Mouse (Mus musculus): ENCODE measurements around the gene Chn2.
A peak's percentile ranks its signal among the peaks of the same experiment; 100 is the strongest.

Chn2 gene

DNA sequence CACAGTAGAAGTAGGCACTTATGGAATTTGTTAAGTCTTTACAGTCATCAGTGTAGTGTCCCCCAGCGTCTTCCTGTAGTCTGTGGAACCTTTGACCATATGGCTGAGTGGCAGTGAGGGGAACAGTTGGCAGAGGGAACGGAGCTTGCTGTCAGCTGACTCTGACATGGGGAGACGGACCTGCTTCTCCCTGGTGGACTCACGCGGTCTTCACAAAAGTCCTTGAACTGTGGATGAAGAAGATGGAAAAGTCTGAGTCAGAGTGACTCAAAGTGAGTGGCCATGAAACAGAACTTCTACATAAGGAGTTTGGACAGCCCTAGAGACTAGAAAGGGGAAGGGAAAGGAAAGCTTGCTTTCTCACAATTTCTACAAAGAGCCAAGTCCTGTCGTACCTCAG lies 36.1 kb downstream of the Chn2 start:
- no peak for DNase-seq (ENCODE audit: low spot score in 2 of 2)

DNA sequence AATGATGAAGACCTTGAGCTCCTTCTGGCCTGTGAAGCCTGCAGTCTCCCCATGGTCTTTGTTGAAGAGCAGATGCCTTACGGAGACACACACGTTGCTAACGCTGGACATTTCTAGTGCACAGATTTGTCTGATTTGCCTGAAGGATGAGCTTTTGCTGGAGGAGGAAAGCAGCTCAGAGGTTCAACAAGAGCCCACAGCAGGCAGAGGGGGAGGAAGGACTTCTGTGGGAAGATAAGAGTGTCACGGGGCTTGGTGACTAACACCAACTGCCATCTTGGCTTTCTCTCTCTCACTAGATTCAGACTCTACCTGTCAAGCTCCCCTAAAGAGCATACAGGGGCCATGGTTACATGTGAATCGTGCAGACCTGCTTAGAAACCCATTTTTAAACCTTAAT lies 37.3 kb downstream of the Chn2 start:
- no peak for DNase-seq (ENCODE audit: low spot score in 2 of 2)

DNA sequence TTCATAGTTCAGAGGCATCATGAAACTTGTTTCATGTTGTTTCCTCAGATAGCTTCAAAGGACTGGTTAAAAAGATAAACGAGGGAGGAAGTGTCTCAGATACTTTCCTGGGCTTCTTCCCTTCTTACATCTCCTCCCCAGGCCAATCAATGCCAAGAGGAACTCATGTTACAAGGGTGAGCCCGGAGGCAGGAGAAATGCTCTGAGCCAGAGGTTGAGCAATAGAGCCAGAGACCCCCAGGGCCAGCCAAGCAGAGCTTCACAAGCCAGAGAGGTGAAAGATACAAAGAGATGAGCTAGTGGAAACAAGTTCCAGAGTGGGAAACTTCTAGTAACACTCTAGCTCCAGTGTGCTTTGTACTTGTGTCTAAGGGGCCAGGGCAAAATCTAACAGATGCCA lies 38.9 kb downstream of the Chn2 start:
- no peak for DNase-seq (ENCODE audit: low spot score in 2 of 2)

DNA sequence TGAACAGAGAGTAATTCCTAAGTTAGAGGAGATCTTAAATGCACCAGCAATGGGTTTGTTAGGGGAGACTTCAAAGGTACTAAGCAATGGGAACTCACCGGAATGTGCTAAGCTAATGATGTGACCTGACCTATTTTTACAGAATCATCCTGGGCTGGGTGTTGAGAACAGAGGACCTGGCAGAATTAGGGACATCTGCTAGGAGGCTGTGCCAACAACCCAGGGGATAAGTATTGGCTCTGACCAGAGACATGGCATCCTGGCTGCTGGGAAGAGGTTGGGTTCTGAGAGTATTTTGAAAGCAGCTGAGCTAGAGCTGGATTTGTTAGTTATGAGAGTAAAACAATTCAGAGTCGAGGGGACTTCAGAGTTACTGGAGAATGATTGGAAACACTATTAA lies 40.5 kb downstream of the Chn2 start:
- DNase-seq (ENCODE audit: low spot score in 2 of 2), result no peak

DNA sequence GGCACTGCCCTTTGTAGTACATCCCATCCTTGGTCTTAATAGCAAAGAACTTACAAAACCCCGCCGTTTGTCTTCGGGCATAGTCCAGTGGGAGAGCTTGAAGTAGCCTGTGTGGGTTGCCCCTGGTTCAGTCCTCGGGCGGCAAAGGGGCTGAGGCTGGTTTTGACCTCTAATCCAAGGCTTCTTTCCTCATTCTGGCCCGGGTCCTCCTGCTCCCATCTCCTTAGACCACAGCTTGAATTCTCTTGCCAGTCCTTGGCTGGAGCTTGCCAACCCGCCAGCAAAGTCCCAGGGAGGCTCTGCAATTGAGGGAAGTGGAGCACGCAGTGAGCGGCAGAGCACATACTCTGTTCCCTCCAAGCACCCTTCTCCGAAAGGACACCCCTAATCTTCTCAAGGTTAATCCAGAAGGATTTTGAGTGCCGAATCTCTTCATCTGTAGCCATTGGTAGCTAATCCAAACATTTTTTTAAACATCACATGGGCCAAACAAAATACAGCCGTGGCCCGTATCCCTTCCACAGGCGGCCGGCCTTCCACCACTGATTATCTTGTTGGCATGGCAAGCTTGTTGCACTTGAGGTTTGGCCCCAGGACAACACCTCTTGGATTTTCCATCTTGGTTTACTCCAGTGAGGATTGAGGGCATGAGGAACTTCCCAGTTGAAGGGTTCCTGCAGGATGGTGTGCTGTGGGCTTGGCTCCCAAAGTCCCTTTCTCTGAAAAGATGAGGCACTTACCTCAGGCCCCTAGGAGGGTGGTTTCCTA lies 41.3 kb downstream of the Chn2 start:
- no peak for DNase-seq (ENCODE audit: low spot score in 2 of 2)

DNA sequence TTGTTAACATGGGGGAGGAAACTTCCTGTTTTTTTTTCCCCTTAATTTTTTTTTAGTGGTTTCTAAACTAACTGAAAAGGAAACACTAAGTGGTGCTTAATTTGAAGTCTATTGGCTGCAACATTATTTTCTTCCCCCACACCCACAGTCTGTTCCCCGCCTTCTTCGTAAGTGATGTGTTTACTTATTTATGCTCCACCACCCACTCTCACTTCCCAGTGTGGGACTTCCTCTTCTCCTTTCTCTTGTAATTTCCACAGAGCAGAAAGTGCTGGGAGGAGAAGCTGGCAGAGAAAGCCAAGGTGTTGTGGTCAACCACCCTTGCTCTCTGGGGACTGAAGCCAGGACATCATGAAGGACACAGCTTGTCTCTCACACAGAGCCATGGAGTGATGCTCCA lies 43.2 kb downstream of the Chn2 start:
- DNase-seq (ENCODE audit: low spot score in 2 of 2), result peak in 1 of 2 experiments; percentile 19

DNA sequence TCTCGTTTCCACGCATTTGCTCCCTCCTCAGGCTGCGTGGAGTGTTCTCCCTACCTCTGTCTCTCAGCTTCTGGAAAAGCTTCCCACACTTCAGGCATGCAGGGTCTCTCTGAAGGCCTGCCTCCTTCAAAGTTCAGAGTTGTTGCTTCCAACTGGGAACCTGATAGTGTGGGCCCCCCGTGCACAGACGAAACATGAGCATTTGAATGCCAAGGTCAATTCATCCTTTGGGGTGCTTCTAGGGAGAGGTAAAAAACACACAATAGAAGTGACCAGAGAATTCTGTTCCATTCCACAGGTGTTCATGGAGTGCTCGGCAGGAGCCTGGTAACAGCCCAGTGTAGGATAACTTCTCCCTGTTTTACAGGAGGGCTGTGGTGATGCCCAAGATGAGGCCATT lies 44.7 kb downstream of the Chn2 start:
- DNase-seq (ENCODE audit: low spot score in 2 of 2), result no peak

DNA sequence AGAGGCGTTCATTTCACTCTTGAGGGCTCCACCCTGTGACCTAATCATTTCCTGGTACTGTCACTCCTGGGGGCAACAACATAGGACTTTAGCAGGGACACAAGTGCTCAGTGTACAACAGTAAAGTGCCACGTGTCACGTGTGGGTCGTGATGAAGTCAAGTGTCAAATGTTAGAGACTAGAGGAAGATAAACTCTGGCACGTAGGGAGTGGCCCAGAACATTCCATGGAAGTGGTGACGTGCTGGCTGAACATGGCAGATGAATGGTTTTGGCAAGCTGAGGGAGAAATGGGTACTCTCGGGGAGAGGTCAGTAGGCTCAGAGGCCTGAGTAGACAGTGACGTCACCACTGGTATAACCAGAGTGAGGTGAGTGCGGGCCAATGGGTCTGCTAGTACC lies 45.7 kb downstream of the Chn2 start:
- no peak for DNase-seq (ENCODE audit: low spot score in 2 of 2)

DNA sequence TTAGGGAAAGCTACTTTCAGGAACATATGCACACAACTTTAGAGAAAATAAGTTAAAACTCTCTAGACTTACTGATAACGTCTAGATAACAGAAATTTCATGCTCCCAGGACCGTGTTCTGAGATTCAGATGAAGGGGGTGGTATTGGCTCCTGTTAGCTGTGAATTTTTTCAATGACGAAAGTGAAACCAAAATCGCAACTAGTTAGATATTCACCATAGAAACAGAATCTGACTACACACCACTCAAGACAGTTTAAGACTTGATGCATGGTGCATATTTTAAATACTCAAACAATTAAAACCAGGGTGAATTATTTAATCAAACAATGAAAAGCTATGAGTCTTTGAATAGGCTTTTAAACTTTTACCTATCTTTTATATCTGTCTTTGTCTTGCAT lies 48.8 kb downstream of the Chn2 start:
- no peak for DNase-seq (ENCODE audit: low spot score in 2 of 2)

DNA sequence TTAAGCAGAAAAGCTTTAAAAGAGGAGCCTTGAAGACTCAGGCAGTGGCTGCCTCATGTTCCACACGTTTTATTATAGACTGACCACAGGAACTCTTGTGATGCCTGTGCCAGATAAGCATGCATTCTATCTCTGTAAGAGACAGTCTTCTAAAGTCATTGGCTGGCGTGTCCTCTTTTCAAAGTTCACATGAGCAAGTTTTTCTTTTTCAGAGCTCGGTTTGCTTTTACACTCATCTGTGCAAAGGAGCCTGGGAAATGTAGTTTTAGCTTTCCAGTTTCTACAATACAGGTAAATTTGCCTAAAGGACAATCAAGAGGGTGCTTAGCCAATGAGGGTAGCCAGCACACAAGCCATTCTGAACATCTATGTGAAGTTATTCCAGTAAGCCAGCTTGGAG lies 51.5 kb downstream of the Chn2 start:
- no peak for DNase-seq (ENCODE audit: low spot score in 2 of 2)

DNA sequence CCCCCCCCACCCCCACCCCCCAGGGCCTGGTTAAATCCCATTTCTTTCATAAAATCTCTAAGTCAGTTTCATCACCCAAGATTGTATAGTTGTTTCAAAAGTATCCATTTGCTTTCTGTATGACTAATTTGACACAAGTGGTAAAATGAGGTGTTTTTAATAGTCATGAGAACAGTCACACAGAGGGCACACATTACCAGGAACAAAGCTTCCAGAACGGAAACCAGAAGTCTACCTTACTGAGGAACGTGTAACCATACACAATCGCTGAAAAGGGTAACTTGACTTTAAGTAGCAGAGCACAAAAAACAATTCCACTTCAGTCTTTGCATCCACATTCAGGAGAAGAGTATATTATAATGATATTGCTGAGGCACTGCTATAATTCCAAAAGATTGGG lies 53.6 kb downstream of the Chn2 start:
- DNase-seq (ENCODE audit: low spot score in 2 of 2), result no peak

DNA sequence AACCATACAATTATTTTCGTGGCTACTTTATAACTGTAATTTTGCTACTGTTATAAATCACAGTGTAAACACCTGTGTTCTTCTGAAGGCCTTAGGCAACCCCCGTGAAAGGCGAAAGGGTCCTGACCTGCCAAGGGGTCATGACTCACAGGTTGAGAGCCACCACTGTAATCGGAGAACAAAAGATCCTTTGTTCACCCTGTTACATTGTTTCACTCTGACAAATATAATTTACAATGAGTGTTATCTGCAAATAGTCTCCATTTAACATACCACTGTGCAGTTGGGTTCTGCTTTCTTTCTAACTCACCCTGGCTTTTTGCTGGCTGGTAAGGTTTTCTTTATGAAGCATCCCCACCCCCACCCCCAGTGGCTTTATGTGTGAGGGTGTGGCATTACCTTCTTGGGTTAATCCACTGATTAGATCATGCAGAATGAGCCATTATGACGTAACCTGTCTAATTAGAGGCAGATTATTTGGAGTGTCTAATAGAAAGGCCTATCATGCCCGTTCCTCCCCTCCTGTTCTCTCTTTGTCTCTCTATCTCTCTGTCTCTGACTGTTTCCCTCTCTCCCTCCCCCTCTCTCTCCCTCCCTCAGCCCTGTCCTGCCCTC lies 56.9 kb downstream of the Chn2 start:
- no peak for DNase-seq (ENCODE audit: low spot score in 2 of 2)

DNA sequence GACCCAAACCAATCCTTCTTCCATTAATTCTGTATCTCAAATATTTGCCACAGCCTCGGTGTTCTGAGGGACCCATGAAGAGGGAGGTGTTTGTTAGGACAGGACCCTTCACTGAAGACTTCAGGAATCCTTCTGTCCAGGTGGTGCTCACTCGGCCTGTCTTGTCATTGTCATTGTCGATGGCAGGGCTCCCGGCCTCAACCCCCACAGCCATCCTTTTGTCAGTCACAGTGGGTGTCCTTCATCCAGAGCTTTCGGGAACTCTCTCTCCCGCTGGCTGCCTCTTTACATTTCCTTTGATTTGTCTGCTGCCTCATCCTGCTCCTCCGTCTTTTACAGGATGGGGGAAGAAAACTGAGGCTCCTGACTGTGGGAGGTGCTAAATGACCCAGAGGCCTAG lies 57.5 kb downstream of the Chn2 start:
- DNase-seq (ENCODE audit: low spot score in 2 of 2), result no peak

DNA sequence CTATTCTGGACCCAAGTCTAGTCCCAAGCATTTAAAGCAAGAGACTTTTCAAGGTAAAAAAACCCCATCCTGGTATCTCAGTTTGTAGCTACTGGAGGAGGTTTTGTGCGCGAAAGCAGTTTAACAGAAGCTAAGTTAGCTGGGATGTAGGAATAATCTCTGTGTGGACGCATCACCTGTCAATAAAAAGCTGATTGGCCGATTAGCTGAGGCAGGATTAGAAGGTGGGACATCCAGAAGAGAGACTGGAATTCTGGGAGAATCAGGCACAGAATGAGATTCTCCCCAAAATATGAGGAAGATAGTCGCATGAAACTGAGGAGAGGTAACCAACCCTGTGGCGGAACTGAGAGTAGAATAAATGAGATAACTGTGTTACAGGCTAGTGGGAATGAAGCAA lies 59.0 kb downstream of the Chn2 start:
- DNase-seq (ENCODE audit: low spot score in 2 of 2), result no peak

DNA sequence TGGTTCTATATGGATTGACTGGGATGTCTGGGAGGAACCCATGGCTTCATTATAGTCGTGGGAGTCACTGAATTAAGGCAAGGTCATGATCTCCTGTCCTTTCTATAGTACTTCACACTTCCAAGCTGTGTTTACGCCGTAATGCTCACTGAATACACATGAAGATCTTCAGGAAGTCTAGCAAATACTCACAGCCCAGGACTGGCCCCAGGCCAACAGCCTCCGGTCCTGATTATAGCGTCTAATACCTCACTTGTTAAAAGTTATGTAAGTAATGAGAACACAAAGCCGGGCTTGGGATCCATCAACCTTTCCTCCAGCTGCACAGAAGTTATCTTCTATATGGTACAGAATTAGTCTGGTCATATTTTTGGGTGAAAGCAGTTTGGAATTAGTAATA lies 60.3 kb downstream of the Chn2 start:
- DNase-seq (ENCODE audit: low spot score in 2 of 2), result no peak

DNA sequence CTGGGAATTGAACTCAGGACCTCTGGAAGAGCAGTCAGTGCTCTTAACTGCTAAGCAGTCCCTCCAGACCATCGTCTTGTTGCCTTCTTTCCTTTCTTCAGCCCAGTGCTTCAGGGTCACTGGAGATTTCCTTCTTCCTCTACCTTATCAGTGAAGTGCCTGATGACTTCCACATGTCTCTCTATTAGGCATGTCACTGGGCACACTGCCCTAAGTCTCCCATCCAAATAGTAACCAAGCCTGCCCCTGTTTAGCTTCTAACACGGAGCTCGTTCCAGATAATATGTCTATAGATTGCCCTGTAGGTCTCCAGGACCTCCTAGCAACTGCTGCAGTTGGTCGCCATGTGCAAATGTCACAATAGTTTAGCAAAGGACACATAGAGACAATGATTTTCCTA lies 62.9 kb downstream of the Chn2 start:
- DNase-seq (ENCODE audit: low spot score in 2 of 2), result no peak

DNA sequence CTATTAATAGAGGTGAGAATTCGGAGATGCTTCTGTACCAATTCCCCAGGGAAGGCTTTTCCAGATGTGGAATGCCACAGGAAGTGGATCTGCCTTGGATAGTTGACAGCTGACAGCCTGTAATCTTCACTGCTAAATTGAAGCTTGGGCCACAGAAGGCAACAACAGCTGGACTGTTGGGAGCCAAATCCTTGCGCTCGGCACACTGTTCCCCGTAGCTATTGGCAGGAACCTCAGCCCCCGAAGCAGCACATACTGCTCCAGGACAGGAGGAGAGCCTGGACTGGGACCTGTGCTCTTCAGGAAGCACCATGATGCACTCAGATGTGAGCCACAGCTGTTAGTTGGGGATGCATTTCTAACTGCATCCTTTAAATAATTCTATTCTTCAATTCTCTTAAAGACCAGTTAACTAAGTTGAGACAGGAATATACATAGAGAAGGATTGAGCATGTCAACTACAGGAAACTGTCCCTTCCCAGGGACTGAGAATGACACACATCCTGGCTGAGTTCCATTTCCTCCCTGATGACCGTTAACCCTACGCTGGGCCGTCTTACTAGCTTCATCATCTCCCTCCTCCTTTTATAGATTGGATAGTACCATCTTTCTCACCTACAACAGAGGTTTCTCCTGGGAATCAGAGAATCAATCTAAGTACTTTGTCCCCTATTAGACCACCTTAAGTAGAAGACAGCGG lies 64.1 kb downstream of the Chn2 start:
- DNase-seq (ENCODE audit: low spot score in 2 of 2), result no peak

DNA sequence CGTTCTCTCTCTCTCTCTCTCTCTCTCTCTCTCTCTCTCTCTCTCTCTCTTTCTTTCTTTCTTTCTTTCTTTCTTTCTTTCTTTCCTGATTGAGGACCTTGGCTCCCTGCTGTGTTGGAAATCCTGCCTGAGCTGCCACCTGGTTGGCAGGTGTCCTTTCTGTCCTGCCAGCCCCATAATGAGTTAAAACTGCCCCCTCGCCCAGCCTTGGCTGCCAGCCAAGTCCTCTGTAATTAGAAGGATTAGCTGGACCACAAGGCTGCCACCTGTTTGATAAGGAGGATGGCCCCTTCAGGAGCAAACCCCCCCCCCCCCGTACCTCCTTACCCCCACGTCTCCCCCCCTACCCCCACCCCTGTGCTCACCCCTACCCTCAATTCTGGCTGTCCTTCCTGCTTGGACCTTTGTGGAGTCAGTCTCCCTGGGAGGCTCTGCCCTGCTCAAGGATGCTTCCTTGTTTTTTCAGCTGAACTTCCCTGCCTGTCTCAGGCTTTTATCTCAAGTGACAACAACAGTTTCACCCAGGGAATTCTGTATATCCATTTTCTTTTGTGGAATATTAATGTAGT lies 72.1 kb downstream of the Chn2 start:
- no peak for DNase-seq (ENCODE audit: low spot score in 2 of 2)

DNA sequence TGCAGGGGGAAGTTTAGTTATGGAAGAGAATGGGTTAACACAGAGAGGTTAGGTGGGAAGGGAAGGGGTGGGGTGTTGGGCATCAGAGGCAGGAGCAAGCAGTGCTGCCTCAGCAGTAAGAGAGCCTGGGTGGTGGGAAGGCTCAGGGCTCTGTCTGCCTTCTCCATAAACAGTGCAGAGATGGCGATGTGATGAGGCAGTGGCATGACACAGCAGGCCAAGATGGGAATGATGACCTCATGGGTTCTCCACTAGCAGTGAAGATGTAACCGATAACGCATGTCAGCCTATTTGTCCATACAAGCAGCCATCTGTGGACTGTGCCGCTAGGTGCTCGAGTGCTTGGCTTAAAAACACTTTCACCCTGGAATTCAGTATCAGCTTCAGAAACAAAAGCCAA lies 74.0 kb downstream of the Chn2 start:
- DNase-seq (ENCODE audit: low spot score in 2 of 2), result no peak

DNA sequence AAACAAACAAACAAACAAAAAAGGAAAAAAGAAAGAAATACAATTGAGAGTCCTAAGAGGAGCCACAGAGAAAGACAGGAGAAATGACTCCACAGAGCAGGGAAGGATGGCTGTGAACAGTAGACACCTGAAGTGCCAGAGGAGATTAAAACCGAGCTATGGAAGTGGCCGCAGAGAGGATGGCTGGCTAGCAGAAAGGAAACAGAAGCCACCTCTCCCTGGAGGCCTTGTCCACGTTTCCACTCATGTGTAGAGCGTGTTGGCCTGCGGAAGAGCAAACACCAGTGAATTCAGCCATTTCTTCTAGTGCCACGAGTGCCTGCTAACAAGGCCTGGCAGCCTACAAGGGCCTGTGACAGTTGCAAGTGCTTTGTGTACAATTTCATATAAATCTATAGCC lies 75.1 kb downstream of the Chn2 start:
- no peak for DNase-seq (ENCODE audit: low spot score in 2 of 2)

DNA sequence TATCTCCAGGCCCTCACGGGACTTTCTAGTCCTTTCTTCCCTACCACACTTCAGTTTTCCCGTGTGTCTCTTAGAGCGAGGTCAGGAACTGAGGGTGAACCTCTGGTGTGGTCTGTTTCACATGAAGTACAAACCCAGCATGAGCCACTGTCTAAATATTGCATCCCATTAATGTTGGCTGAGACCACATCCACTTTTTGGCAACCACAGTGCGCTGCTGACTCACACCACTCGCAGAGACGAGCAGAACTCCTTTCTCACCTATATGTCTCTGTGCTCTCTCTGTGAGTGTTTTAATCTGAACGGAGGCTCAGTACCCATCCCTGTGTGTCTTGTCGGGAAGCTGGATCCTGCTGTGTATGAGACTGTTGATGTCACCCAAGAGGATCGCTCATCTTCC lies 76.9 kb downstream of the Chn2 start:
- no peak for DNase-seq (ENCODE audit: low spot score in 2 of 2)

DNA sequence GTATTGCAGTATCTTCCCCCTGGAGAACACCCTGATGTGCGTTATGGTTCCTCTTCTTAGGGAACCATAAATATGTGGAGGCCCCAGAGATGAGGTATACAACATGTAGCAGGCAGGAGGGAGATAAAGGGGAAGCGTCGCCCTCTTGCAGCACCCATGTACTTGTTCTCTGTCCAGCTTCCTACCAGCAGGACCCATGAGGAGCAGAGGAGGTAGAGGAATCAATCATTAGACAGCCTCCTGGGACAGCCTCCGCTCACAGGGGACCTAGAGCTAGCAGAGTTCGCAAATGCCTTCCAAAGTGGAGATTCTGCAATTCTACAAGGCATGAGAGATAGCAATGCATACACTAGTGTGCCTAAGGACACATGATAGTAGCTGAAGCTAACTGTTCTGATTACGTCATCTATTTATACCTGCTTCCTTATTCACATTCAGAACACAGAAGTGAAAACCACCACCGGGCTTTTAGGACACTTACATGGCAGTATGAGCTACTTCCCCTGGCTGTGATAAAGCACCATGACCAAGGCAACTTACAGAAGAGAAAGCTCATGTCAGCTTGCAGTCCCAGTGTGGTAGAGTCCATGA lies 77.7 kb downstream of the Chn2 start:
- peak; percentile 27 to 37 for DNase-seq (ENCODE audit: low spot score in 2 of 2)

DNA sequence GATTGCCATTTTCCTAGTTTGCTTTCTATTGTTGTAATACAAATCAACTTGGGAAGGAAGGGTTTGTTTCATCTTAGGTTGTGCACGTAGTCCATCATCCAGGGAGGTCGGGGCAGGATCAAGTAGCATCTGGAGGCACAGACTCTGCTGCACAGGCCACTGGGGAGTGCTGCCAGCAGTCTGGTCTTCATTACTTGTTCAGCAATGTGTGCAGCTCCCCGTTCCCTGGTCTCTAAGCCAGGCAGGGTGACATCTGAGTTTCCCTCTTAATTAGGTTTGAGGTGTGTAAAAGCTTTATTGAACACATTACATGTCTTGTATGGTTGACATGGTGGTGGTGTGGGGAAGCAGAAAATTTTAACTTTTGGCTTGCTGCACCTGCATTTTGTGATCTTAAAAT lies 79.0 kb downstream of the Chn2 start:
- no peak for DNase-seq (ENCODE audit: low spot score in 2 of 2)
